Mouse (Mus musculus) kidney, adult 18-20 months (tissue): ENCODE measurements around the gene Abca5.

Experiments
- DNase-seq: peaks from one replicate; pipeline ENCODE4 v3.0.0; 2021

Abca5 gene

GRCm38 (mm10) chr11:110297917-110298533 lies 39.5 kb downstream of the Abca5 start:
- no peak for DNase-seq

GRCm38 (mm10) chr11:110290586-110290985 lies 46.9 kb downstream of the Abca5 start:
- DNase-seq = no peak

GRCm38 (mm10) chr11:110288423-110288822 lies 49.1 kb downstream of the Abca5 start:
- DNase-seq = no peak

- DNase-seq = no peak
Observed at GRCm38 (mm10) chr11:110287694-110288093, 49.8 kb downstream of the Abca5 start.

- DNase-seq = no peak
Observed at GRCm38 (mm10) chr11:110286331-110286730, 51.2 kb downstream of the Abca5 start.

GRCm38 (mm10) chr11:110284849-110285248 lies 52.7 kb downstream of the Abca5 start:
- no peak for DNase-seq

GRCm38 (mm10) chr11:110284185-110284787 lies 53.2 kb downstream of the Abca5 start:
- no peak for DNase-seq

GRCm38 (mm10) chr11:110274794-110275193 lies 62.7 kb downstream of the Abca5 start:
- DNase-seq = no peak

- peak; percentile 33 for DNase-seq
Observed at GRCm38 (mm10) chr11:110271745-110272144, 65.8 kb downstream of the Abca5 start.

GRCm38 (mm10) chr11:110268244-110268844 lies 69.2 kb downstream of the Abca5 start:
- DNase-seq = peak; percentile 83

- DNase-seq = no peak
Observed at GRCm38 (mm10) chr11:110267232-110267631, 70.3 kb downstream of the Abca5 start.

GRCm38 (mm10) chr11:110266757-110267156 lies 70.8 kb downstream of the Abca5 start:
- DNase-seq = no peak

- no peak for DNase-seq
Observed at GRCm38 (mm10) chr11:110261867-110262266, 75.6 kb downstream of the Abca5 start.

GRCm38 (mm10) chr11:110257911-110258310 lies 79.6 kb downstream of the Abca5 start:
- DNase-seq = no peak

- DNase-seq = no peak
Observed at GRCm38 (mm10) chr11:110257061-110257460, 80.5 kb downstream of the Abca5 start.

- DNase-seq = no peak
Observed at GRCm38 (mm10) chr11:110252256-110252655, 85.3 kb downstream of the Abca5 start.

GRCm38 (mm10) chr11:110251534-110251933 lies 86.0 kb downstream of the Abca5 start, which contains the start of gene Abca6:
Gene Abca6, minus strand, starts transcription at chr11:110251776.
- no peak for DNase-seq

- peak; percentile 44 for DNase-seq
Observed at GRCm38 (mm10) chr11:110244730-110245129, 92.8 kb downstream of the Abca5 start.

- no peak for DNase-seq
Observed at GRCm38 (mm10) chr11:110237466-110237865, 100.0 kb downstream of the Abca5 start.

- DNase-seq = no peak
Observed at GRCm38 (mm10) chr11:110232975-110233374, 104.5 kb downstream of the Abca5 start.
